Mouse (Mus musculus): Measurements from ENCODE around the gene Fam111a. TPM values are rescaled to one million over a fixed set of nuclear protein-coding genes. Genes with fewer than 3 reads are reported as not detected.
"Not testable (repeated sequence)": the region's sequence is repeated elsewhere in the genome, so short reads cannot be mapped to it uniquely, and the experiment has no call there.

Fam111a gene
- 1 to 10 TPM; 1.5 to 2.2 TPM for total RNA-seq (2021)
- long read RNA-seq, experiment 1, partial matches to known transcripts: 0 of 3 reads
- long read RNA-seq, experiment 1, other reads (novel, unspliced or antisense): 1 of 3 reads
- long read RNA-seq, experiment 2, partial matches to known transcripts: 0 of 5 reads
- long read RNA-seq, experiment 2, other reads (novel, unspliced or antisense): 1 of 5 reads

DNA sequence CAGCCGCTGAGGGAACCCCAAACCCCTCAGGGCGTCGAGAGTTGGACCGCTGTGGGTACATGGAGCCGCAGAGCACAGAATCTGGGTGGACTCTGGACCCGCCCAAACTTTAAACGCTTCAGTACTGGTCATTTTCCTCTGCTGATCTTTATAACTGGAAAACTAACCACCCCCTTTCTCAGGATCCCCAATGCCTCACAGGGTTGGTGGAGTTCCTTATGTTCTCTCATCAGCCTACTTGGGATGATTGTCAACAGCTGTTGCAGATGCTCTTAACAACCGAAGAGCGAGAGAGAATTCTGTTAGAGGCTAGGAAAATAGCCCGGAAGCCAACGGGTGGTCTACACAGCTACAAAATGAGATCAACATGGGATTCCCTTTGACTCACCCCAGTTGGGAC lies at the start of gene Fam111a:
TSS of gene Fam111a (plus strand) at position 301 of the 400 bp plus-strand sequence.
- DNase-seq (ENCODE audit: extremely low spot score in 1 of 2, low spot score in 2 of 2); H3K27ac ChIP-seq; H3K4me3 ChIP-seq; intact Hi-C loops (cut with DNase I): not testable (repeated sequence)

DNA sequence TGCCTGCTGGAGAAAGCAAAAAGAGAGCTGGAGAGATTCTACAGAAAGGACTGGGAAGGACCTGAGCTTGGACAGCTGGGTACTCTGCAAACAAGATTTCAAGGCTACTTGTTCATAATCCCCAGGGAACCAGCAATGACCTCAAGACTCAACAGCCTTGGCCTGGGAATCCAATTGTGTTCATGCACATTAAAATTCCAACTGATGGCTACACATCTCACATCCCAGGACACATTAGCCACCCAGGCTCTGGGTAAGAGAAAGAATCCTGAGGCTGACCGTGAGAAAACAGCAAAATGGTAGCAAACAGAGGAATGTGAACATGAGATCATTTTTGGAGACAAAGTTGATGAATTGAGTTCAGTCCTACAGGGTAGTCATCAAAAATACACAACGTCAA lies 49.3 kb upstream of the Fam111a start:
- Histone ChIP-seq H3K27ac (no peak overlapping the region), H3K4me3 (no peak overlapping the region)
- no peak for DNase-seq (ENCODE audit: extremely low spot score in 1 of 2, low spot score in 2 of 2)
- intact Hi-C loops (cut with DNase I): no loop called here
- TF ChIP-seq CTCF (IDR thresholded peaks at IDR 0.05): no peak

- no peak for TF ChIP-seq CTCF (IDR thresholded peaks at IDR 0.05)
These were observed 47.6 kb upstream of the Fam111a start for GRCm38 (mm10) chr19:12497909-12498308.

GRCm38 (mm10) chr19:12498321-12498720 lies 47.2 kb upstream of the Fam111a start:
- TF ChIP-seq CTCF (IDR thresholded peaks at IDR 0.05): no peak
- peak overlapping the region; percentile 82 for H3K4me3 ChIP-seq
- no peak for DNase-seq (ENCODE audit: extremely low spot score in 1 of 2, low spot score in 2 of 2)
- peak overlapping the region; percentile 9; the same call in 1 of the 2 replicates for H3K27ac ChIP-seq
- intact Hi-C loops (cut with DNase I): no loop called here

More at GRCm38 (mm10) chr19:12497909-12498308, 47.6 kb upstream of the Fam111a start:
- Histone ChIP-seq H3K4me3 (peak overlapping the region; percentile 6; the same call in 1 of the 2 replicates), H3K27ac (peak overlapping the region; percentile 9; the same call in 1 of the 2 replicates)
- DNase-seq (ENCODE audit: extremely low spot score in 1 of 2, low spot score in 2 of 2): peak in 1 of 2 experiments; percentile 17
- intact Hi-C loops (cut with DNase I): no loop called here

DNA sequence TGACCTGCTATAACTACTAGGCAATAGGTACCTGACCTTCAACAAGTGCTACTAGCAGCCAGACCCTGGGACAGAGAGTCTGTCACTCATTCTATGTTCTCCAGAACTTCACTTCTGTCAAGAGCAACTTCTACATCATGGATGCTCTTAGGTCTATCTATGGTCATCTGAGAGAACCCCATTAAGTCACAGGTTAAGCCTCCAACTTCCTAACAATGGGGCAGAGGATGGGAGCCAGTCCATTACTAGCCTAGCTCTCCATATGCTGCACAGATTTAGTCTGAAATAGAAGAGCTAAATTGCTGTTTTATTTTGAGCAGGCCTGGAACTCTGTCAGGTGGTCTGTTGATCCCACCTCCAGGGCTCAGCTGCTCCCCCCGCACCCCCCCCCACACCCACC lies 46.6 kb upstream of the Fam111a start:
- no peak for DNase-seq (ENCODE audit: extremely low spot score in 1 of 2, low spot score in 2 of 2)
- intact Hi-C loops (cut with DNase I): no loop called here
- Histone ChIP-seq H3K4me3 (peak overlapping the region; percentile 82), H3K27ac (peak overlapping the region; percentile 65; the same call in 1 of the 2 replicates)
- TF ChIP-seq CTCF (IDR thresholded peaks at IDR 0.05): no peak

DNA sequence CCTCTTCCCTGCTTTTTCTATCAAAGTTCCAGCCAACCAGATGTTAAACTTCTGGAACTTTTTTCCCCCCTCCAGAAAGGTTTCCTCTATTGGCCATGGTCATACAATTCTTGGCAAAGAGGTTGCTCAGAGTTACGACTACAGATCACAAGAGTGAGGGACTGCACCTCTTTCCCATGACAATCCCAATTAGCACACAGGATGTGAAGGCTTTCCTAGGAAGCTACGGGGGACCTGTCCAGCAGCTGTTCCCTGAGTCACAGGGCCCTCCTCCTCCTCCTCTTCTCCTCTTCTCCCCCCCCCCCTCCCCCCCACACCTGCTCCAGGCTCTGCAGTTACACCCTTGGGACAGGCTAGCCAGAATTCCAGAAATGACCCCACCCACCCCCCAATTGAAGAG lies 46.1 kb upstream of the Fam111a start:
- Histone ChIP-seq H3K27ac (peak overlapping the region; percentile 96), H3K4me3 (peak overlapping the region; percentile 82)
- intact Hi-C loops (cut with DNase I): no loop called here
- DNase-seq (ENCODE audit: extremely low spot score in 1 of 2, low spot score in 2 of 2): no peak
- TF ChIP-seq CTCF (IDR thresholded peaks at IDR 0.05): no peak

DNA sequence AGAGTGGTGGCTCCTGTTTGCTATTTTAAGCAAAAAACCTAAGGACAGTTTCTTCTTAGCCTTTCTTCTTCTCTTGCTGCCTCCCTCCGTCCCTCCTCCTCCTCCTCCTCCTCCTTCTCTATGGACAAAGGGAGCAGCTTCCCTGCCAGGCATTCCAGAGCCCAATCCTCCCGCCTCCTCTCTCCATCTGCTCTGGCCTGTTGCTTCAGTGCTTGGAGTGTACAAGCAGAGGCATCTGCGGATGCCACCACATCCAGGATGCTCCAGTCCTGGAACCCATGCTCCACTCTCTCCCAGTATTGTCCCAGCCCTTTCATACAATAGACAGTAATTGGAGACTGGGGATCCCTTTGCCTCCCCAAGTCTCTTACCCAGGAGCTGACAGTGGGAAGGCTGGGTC lies 45.4 kb upstream of the Fam111a start:
- DNase-seq (ENCODE audit: extremely low spot score in 1 of 2, low spot score in 2 of 2): peak; percentile 61 to 77
- intact Hi-C loops (cut with DNase I): loop anchor here (5.0 kb wide), 5 partner anchors 33 to 493 kb away; partner anchors contain the start of genes Lpxn and Zfp91
- peak overlapping the region; percentile 96 for H3K27ac ChIP-seq
- H3K4me3 ChIP-seq: peak overlapping the region; percentile 82
- no peak for TF ChIP-seq CTCF (IDR thresholded peaks at IDR 0.05)

- Histone ChIP-seq H3K27ac (peak overlapping the region; percentile 96), H3K4me3 (peak overlapping the region; percentile 82)
- intact Hi-C loops (cut with DNase I): loop anchor here (5.0 kb wide), 5 partner anchors 34 to 494 kb away; partner anchors contain the start of genes Lpxn and Zfp91
- peak; percentile 51 to 58 for DNase-seq (ENCODE audit: extremely low spot score in 1 of 2, low spot score in 2 of 2)
- TF ChIP-seq CTCF (IDR thresholded peaks at IDR 0.05): no peak
These were observed 44.6 kb upstream of the Fam111a start for GRCm38 (mm10) chr19:12500881-12501311.

DNA sequence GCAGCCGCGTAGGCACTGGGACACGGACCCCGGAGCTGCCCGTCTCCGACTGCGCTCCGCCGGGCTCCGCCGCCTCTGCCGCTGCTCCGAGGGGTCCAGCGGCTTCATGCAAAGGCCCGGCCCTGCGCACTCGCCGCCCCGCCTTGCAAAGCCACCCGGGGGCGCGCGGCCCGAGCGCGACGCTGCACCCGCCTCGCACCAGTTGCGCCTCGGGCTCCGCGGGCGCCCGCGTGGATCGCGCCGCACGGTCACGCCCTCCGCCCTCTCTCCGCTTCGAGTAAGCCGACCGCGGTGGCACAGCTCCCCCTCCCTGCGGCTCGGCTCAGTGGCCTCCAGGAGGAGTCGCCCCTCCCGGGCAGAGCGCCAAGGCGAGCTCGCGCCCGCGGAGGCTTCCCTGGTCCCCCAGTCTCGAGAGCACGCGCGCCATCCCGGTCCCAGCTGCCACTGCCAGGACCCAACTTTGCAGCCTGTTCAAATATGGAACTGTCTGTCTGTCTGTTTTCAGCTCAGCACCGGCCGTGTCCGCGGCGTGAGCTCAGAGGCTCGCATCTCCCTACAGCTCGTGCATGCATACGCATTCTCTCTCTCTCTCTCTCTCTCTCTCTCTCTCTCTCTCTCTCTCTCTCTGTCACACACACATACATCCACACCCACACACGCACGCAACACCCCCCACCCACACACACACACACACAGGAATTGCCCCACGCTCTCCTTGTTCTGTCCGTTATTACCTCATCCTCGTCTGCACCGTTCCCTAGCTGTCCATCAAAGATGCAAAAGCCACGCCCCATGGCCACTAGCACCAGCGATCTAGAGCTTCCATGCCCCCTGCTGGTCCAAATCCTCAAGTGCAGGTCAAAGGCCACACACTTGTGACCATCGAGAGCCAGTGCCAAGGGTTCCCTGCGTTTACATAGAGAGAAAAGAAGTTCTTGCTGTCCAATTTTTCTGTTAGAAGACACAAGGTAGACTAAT lies 43.9 kb upstream of the Fam111a start, which contains the start of gene Dtx4:
TSS of gene Dtx4 (minus strand) at position 85 of the 978 bp plus-strand sequence.
- intact Hi-C loops (cut with DNase I): loop anchor here (5.0 kb wide), 5 partner anchors 34 to 494 kb away; partner anchors contain the start of genes Lpxn and Zfp91
- DNase-seq (ENCODE audit: extremely low spot score in 1 of 2, low spot score in 2 of 2): peak; percentile 91
- Histone ChIP-seq H3K27ac (peak within 1 kb of the TSS; percentile 96), H3K4me3 (peak within 1 kb of the TSS; percentile 82)
- TF ChIP-seq CTCF (IDR thresholded peaks at IDR 0.05): peak; percentile 81

DNA sequence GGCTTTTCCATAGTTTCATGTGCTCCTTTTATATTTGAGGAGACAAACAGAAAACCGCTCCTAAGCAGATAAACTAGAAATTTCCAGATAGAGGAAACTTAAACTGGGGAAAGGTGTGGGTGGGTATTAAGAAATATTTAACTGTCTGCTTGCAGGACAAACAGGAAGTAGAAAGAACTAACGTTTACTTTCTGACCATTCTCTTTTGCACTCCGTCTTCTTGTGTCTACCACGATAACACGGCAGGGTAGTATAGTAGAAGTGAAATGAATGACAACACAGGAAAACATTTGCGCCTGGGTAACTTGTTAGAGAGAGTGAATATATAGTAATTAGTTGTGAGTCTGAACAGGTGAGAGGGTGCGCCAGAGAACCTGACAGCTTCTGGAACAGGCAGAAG lies 42.8 kb upstream of the Fam111a start:
- DNase-seq (ENCODE audit: extremely low spot score in 1 of 2, low spot score in 2 of 2): no peak
- no peak overlapping the region for H3K27ac ChIP-seq
- intact Hi-C loops (cut with DNase I): loop anchor here (5.0 kb wide), 5 partner anchors 35 to 495 kb away; partner anchors contain the start of genes Lpxn and Zfp91
- no peak overlapping the region for H3K4me3 ChIP-seq
- TF ChIP-seq CTCF (IDR thresholded peaks at IDR 0.05): no peak

- no peak for TF ChIP-seq CTCF (IDR thresholded peaks at IDR 0.05)
These were observed 30.9 kb upstream of the Fam111a start for GRCm38 (mm10) chr19:12514621-12515020.

More at GRCm38 (mm10) chr19:12514621-12515020, 30.9 kb upstream of the Fam111a start:
- H3K27ac ChIP-seq: no peak overlapping the region
- H3K4me3 ChIP-seq: no peak overlapping the region
- no peak for DNase-seq (ENCODE audit: extremely low spot score in 1 of 2, low spot score in 2 of 2)
- intact Hi-C loops (cut with DNase I): loop anchor here (5.0 kb wide), 3 partner anchors 283 to 1038 kb away; partner anchors contain the start of genes Lpxn and Zfp91

Data from left cerebral cortex, adult 2 months (tissue).